Comparison of ENCODE assay signal across 14 mouse cellular contexts in the genomic region with DNA sequence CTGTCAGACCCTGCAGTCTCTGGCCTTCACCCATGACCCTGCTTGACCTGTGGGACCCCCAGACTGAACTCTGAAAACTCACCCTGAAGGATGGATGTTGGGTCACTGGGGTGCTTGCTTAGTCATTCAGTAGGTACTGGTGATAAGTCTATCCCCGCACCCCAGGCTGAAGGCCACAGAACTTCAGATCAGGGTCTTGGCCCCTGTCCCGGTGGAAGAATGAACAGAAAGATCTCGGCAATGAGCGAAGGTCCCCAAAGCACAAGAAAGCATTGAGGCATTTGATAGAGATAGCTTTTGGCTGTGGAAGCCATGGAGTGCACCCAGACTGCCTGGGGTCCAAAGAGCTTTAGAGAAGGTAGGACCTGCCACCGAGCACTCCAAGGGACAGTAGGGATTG.
"Had no signal": no experiment of that assay in that cellular context is flagged by ENCODE, and none has a peak within 500 bp of the region (broad histone marks: within the 10 kb centered on the region; RNA-seq: fewer than 3 reads in every experiment).

No protein-coding gene starts in this region.

- DNase-seq: gastrocnemius, postnatal 14 days; gastrocnemius, postnatal 36 days; heart, adult 11 months; heart, adult 2 months; heart, postnatal 14 days; heart, postnatal 36 days; kidney, adult 11 months; kidney, adult 2 months; kidney, adult 9 months; kidney, postnatal 14 days; kidney, postnatal 36 days; layer of hippocampus, adult 9-11 months; layer of hippocampus, postnatal 36 days; left cerebral cortex, postnatal 4 days had no signal
